ENCODE assay signal across 7 mouse cellular contexts in genomic region chr2:150839686-150840471, GRCm38 (mm10). TPM values are rescaled to one million over a fixed set of nuclear protein-coding genes. Genes with fewer than 3 reads are reported as not detected.
DNase-seq lines count a peak whose midpoint lies in the region; ATAC-seq and TF ChIP-seq lines count a peak whose summit lies in the region.

No protein-coding gene starts in this region.

- ATAC-seq in heart, embryonic 13.5 days (ENCODE audit: extremely low read depth, insufficient number of reproducible peaks, low FRiP score, low TSS enrichment), result no peak

- DNase-seq in heart, postnatal 25 days (ENCODE audit: low spot score), result no peak
- peak; percentile 53 for DNase-seq in urinary bladder, postnatal 14 days (ENCODE audit: low spot score)
- DNase-seq in urinary bladder, postnatal 4 days (ENCODE audit: low spot score in 2 of 2), result no peak
- no peak for DNase-seq in lung, postnatal 10 days
- DNase-seq in retina, embryonic 14.5 days (ENCODE audit: low spot score), result no peak

- no peak overlapping the region for H3K4me2 ChIP-seq in heart, embryonic 13.5 days

- no peak for TF ChIP-seq CTCF in embryonic fibroblast, embryonic 13.5 days (IDR thresholded peaks at IDR 0.05; ENCODE audit: borderline replicate concordance, insufficient read depth, low read length)

- H3K9ac ChIP-seq in heart, embryonic 13.5 days, result no peak overlapping the region

- 61% methylated on average over 12 of the region's 12 CpGs for WGBS in heart, embryonic 13.5 days

- H3K27ac ChIP-seq in heart, embryonic 13.5 days (replicated peaks), result 0 out of 2 replicates have a peak overlapping the region, but pooled peaks have one; percentile 20
- H3K27ac ChIP-seq in embryonic fibroblast, embryonic 13.5 days (ENCODE audit: insufficient read depth, low read length), result peak overlapping the region; percentile 68

- H3K27me3 ChIP-seq in heart, embryonic 13.5 days (replicated peaks), result no peaks in the 10 kb centered on the region

- no peak for TF ChIP-seq POLR2A in embryonic fibroblast, embryonic 13.5 days (IDR thresholded peaks at IDR 0.05; ENCODE audit: low read depth, low read length)

- H3K4me3 ChIP-seq in heart, embryonic 13.5 days, result no peak overlapping the region
- no peak overlapping the region for H3K4me3 ChIP-seq in embryonic fibroblast, embryonic 13.5 days (ENCODE audit: insufficient read depth, low read length)

- H3K9me3 ChIP-seq in heart, embryonic 13.5 days, result no peaks in the 10 kb centered on the region

- peaks cover 3% of the 10 kb centered on the region; the same call in 1 of the 2 replicates for H3K4me1 ChIP-seq in heart, embryonic 13.5 days
- H3K4me1 ChIP-seq in embryonic fibroblast, embryonic 13.5 days (ENCODE audit: control insufficient read depth, insufficient read depth, low read length), result peaks cover 11% of the 10 kb centered on the region

- H3K36me3 ChIP-seq in heart, embryonic 13.5 days, result peaks cover 13% of the 10 kb centered on the region

- intact Hi-C loops in heart, postnatal 25 days (cut with DNase I), result no loop called here

RNA-seq across cellular contexts. Expression of gene Pygb, which starts 53.3 kb away (rescaled TPM):
- 185 and 195 TPM in 2 replicates for polyA plus RNA-seq in heart, embryonic 13.5 days (2015; fragmentation: Nextera tagmentation; extraction: Ambion mirVana)
- total RNA-seq in heart, postnatal 25 days (2021), result 100 to 1,000 TPM; 444 to 470 TPM
- 67.4 and 91.7 TPM in 2 replicates for polyA plus RNA-seq in embryonic fibroblast, embryonic 13.5 days (2011; ENCODE audit: insufficient read length, low read depth, missing spikeins)
